Mouse (Mus musculus): ENCODE results near the gene Slu7.

DNA sequence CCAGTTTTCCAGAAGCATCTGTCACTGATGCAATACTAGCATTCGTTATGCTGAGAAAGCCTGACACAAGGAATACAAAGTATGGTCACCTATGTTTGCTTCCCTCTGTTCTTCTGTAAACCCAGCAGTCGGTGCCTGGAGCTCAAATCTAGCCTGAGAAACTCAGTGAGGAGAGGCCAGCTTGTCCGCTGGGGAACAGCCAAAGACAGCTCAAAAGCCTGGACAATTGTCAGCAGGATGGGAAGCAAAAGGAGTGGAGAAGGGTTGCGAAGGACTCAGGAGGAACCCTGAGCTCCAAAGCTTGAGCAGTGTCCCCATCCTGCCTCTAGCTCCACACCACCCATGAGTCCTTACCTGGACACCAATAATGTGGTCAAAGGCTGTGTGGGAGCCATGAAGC lies 50.5 kb downstream of the Slu7 start:
- TF ChIP-seq CTCF (IDR thresholded peaks at IDR 0.05) (no peak), EP300 (IDR thresholded peaks at IDR 0.05; ENCODE audit: insufficient read depth, low read depth, low read length) (no peak)

Measured in heart, adult 2 months (tissue).